Mouse (Mus musculus): ENCODE results near the gene Cacna1h.

The Cacna1h gene

DNA sequence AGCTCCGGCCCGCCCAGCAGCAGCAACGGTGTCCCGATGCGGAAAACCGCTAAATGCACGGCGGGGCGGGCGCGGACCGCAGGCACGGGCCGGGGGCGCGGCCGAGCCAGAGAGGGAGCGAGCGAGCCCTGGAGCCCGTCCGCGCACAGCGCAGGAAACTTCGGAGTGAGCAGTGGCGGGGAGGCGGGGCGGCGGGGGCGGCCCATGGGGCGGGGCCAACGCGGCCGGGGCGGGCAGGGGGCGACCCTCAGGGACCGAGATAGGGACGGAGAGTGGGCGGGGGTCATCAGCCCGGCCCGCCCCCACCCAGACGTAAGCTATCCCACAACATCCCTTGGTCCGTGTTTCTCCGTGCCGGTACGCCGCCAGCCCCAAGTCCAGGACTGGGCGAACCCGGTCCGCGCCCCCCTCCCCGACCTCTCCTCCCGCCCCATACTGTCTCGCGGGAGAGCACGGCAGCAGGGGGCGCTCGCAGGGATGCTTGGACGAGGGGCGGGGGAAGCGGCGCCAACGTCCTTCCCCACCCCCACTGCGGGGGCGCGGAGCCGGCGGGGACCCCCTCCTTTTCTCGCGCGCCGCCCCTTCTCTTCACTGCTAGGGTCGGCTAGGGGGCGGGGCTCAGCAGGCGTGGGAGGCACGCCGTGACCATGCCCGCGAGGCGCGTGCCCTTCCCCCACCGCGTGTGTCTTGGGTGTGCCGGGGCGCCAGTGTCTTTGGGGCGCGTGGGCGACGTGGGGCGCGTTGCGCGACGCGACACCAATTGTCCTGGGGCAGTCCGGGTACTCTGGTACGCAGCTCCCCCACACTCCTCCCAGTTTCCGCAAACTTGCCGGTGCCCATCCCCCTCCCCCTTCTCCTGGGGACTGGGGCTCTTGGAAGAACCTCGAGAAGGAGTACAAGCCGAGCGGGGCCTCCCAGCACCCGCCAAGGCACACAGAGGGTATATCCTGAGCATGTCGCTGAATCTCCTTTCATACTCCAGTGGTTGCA, at the start of gene Cacna1h:
Cacna1h (minus strand) TSS at position 167 of the 990 bp plus-strand sequence.
- DNase-seq (ENCODE audit: low spot score in 2 of 2), result peak; percentile 11 to 27

GRCm38 (mm10) chr17:25482092-25482491, 48.5 kb upstream of the Cacna1h start:
- DNase-seq (ENCODE audit: low spot score in 2 of 2), result no peak

DNA sequence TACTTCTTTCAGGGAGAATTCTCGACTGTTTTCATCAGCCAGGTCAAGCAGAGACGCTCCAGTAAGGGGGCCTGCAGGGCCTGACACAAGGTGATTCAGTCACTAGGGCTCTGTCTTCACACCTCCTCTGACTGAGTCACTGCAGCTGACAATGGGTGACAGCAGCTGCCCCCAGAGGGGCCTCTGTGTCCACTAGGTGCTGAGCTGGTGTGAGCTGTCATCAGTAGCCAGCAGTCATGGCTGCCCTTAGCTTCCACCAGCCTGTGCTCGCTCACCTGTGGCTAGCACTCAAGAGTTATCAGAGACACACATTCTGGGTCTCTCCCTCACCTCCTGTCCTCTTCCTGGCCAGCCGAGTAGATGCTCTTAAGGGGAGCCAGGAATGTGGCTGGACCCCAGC, 47.2 kb upstream of the Cacna1h start:
- DNase-seq (ENCODE audit: low spot score in 2 of 2), result no peak

- no peak for DNase-seq (ENCODE audit: low spot score in 2 of 2)
These were observed 46.6 kb upstream of the Cacna1h start for GRCm38 (mm10) chr17:25480152-25480551.

DNA sequence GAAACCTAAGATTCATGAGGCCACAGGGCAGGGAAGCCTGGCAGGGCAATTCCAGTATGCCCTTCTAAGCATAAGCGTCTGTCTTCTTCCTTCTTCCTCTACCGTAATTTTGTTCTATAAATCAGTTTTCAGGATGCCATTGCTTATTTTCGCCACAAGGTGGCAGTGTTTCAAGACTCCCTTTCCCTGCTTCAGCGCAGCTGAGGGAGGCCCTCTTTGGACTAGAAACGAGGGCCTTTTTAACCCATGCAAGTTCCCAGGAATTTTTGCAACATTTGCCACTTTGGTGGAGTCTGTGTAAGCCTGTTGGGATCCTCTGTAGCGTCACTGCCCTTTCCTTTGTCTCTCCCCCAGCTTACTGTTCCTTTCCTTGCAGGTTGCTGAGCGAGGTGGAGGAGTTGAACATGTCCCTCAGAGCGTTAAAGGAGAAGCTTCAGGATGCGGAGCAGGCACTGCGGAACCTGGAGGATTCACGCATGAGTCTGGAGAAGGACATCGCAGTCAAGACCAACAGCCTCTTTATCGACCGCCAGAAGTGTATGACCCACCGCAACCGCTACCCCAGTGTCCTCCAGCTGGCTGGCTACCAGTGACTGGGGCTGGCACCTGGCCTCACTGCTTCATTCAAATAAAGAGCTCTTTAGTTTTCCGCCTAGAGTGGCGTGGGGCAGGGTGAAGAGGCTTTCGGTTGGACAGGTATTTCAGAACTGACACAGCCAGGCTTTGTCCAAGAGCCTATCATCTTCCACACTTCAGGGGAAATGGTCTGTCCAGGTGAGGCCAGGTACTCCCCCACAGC, 42.6 kb upstream of the Cacna1h start:
- peak; percentile 9 to 29 for DNase-seq (ENCODE audit: low spot score in 2 of 2)

DNA sequence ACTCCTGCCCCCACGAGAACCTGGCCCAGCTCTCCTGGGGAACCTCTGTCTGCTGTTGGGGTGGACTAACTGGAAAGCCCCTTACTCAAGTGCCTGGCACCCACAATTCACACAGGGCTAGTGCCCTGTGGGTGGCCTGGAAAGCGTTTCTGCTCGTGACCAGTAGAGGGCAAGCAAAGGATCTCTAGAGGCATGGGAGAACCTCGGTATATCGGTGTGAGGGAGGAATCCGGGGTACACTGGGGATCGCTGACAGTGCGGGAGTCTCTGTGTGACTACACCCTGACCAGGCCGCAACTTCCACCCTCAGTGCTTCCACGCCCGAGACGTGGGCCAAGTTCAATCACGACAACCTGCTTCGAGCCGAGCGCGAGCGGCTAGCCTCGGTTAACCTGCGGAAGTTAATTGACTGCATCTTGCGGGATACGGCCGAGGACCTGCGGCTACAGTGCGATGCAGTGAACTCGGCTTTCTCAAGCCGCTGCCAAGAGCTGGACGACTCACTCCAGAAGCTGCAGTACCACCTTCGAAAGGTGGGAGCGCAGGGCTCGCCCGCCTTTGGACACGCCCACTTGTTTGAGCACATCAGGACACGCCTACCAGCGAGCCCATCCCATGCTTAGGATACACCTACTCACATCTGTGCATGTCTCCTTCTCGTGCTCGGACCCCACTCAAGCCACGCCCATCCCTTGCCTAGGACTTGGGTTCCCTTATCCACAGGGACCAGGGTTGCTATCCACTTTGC, 40.9 kb upstream of the Cacna1h start:
- DNase-seq (ENCODE audit: low spot score in 2 of 2), result peak; percentile 41 to 48

DNA sequence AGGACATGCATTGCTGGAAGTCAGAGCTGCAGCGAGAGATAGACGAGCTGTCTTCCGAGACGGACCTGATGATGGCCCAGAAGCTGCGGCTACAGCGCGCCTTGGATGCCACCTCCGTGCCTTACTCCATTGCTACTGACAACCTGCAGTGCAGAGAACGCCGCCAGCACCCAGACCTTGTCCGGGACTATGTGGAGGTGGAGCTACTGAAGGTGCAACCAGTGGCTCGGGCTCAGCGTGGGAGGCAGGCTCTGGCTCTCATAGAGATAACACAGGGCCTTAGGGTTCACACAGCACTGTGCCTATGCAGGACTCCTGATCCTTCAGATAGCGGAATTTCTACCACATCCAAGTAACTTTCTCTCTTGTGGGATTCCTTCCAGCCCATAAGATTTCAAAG, 38.5 kb upstream of the Cacna1h start:
- no peak for DNase-seq (ENCODE audit: low spot score in 2 of 2)

GRCm38 (mm10) chr17:25471418-25471817, 37.8 kb upstream of the Cacna1h start:
- DNase-seq (ENCODE audit: low spot score in 2 of 2), result no peak

GRCm38 (mm10) chr17:25469798-25470197, 36.2 kb upstream of the Cacna1h start:
- no peak for DNase-seq (ENCODE audit: low spot score in 2 of 2)

DNA sequence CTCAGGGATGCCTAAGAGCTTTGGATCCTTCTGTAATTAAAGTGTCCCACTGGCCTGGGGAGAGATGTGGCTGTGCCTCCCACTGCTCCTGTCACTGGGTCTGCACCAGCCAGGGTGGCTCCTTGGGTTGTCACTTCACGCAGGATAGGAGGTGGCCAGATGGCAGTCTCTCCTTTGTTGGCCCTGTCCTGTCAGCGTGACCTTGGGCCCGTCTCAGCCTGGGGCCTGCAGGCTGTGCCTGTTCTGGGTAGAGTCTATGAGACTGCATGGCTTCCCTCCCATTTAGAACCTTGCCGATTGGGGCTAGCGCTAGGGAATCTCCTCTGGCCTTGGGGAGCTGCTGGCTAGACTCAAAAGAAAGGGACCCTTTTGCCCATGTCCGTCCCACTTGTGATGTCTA, 34.7 kb upstream of the Cacna1h start:
- DNase-seq (ENCODE audit: low spot score in 2 of 2), result no peak

DNA sequence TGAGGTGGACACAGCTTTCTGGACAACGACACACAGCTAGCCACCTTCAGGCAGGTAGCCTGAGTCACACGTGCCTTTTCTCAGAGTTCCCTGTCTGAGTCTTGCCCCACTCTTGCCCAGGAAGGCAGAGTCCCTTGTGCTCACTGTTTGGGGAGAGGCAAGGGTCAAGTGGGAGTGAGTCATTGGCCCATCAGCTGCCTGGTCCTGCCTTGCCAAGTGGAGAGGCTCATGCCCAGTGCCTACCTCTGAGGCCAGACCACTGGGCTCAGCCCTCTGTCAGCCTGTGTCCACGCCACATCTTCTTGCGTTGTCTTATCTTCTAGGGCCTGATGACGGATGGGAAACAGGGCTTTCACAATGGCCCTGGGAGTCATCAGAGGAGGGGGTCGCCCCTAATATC, 34.2 kb upstream of the Cacna1h start:
- no peak for DNase-seq (ENCODE audit: low spot score in 2 of 2)

GRCm38 (mm10) chr17:25466257-25466656, 32.7 kb upstream of the Cacna1h start:
- no peak for DNase-seq (ENCODE audit: low spot score in 2 of 2)

DNA sequence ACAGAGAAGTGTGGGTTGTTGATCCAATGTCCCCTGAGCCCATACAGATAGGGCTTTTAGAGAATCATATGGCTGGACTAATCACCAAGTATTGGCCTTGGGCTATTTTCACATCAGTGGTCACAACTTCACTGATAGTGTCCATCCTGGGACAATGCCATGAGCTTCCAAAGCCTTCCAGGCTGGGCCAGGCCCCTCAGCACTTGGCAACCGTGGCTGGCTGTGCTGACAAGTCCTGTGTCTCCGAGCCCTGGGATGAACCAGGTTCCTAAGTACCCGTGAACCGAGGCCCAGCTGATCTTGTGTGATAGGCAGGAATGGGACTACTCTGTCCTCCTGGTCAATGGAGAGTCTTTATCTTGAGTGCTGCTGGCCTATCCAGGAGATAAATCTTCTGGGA, 30.5 kb upstream of the Cacna1h start:
- DNase-seq (ENCODE audit: low spot score in 2 of 2), result no peak

DNA sequence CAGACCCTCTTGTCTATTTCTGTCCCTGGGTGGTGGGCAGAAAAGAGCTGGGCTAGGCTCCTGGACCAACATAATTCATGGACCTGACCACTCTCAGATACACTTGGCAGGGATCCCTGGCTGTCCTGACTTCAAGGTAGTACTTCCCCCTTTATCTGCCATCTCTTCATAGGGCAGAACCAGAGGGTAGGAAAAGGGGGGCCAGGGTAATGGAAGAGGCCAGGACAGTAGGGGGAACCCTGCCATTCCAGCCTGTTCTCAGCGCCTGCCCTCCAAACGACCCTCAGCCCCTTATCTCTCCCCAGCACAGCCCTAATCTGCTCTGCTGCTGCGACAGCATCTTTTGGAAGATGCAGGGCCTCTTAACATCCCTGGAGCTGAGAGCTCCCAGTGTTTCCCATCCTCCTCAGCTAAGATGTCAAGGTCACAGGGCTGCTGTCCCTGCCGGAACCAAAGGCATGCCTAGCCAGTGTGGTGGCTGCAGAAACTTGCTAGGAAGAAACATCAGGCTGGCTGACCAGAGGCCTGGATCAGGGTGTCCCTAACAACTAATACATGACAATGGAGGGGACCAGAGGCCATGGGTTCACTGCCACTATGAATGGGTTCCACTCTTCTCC, 29.9 kb upstream of the Cacna1h start:
- DNase-seq (ENCODE audit: low spot score in 2 of 2), result no peak

DNA sequence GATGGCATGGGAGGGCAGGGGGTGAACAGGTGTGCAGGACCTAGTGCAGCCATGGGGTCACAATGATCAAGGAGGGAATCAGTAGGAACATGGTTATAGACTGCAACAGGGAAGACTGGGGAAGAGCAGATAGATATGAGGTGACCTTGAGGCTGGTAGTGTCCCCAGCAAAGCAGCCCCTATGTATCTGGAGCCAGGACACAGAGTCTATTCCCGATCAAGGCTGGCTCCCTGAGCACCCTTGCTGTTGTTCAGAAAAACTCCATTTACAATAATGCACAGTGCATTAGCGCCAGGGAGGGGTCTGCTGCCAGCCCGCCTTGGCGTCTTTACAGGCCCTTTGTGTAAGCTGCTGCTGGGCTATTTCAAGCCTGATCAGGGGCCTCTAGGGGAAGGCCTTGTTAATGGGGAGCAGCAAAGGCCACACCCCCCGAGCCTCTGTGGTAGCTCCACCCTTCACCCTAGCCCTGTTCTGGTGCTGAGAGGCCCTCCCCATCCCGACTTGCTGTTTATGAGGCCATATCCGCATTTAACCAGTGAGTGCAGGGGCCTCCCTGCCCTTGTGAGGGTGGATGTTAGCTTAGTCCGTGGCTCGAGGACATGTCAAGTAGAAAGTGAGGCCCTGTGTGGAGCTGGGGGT, 28.8 kb upstream of the Cacna1h start:
- DNase-seq (ENCODE audit: low spot score in 2 of 2), result no peak

GRCm38 (mm10) chr17:25456540-25456939, 23.0 kb upstream of the Cacna1h start:
- no peak for DNase-seq (ENCODE audit: low spot score in 2 of 2)

DNA sequence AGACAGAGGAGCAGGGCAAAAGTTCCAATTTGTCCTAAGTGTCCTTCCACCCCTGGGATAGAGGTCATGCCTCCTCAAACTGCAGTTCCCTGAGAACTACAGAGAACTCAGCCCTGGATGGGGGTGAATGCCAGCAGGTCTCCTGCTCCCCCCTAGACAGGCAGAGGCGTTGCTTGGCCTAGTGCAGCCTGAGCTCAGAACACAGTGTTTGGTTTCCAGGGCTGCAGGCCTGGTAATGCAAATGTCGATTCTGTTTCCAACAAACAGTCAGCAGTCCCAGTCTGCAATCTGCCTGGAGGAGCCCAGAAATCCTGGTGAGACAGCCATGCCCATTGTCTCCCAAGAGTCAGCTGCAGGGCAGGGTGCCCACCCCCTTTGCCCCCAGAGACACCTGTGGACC, 20.7 kb upstream of the Cacna1h start, which contains the start of gene Tekt4:
Tekt4 (plus strand) TSS at position 344 of the 400 bp plus-strand sequence.
- no peak for DNase-seq (ENCODE audit: low spot score in 2 of 2)

GRCm38 (mm10) chr17:25452246-25452965, 18.8 kb upstream of the Cacna1h start:
- no peak for DNase-seq (ENCODE audit: low spot score in 2 of 2)

DNA sequence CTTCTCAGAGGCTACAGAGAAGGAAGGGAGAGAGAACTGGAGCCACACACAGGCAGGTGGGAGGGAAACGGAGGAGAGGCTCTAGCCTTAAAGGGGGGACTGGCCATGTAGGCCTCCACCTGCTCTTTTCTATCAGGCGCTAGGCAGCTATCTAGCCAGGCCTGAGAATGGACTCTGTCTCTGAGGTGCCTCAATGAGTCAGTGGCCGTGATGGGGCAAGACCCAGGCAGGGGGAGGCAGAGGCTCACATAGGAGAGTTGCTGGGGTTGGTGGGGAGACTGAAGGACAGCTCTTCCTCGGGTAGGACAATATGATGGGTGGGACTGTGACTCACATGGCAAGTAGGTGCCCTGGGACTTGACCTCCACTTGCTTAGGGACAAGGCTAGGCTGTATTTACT, 16.7 kb upstream of the Cacna1h start:
- no peak for DNase-seq (ENCODE audit: low spot score in 2 of 2)

DNA sequence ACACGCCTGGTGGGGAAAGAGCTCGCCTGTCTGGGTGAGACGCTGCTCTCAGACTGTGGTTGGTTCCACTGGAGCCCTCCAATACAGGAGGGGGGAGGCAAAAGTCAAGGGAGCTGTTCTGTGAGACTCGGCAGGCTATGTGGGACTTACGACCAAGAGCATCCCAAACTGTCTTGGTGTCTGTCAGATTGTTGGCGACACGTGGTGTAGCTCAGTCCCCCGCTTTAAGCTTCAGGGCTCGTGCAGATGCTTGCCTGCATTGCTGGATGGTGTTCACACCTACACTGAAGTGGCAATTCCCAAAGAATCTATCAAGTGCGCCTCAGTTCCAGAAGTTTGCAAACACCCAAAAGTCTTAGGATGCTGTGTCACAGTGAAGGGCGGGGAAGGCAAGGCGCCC, 14.3 kb upstream of the Cacna1h start:
- DNase-seq (ENCODE audit: low spot score in 2 of 2), result no peak
